Mouse (Mus musculus): ENCODE data around the gene Snx1. TPM values are rescaled to one million over a fixed set of nuclear protein-coding genes. Genes with fewer than 3 reads are reported as not detected.

Gene Snx1
- polyA plus RNA-seq, 1 experiment = 70.5 TPM

DNA sequence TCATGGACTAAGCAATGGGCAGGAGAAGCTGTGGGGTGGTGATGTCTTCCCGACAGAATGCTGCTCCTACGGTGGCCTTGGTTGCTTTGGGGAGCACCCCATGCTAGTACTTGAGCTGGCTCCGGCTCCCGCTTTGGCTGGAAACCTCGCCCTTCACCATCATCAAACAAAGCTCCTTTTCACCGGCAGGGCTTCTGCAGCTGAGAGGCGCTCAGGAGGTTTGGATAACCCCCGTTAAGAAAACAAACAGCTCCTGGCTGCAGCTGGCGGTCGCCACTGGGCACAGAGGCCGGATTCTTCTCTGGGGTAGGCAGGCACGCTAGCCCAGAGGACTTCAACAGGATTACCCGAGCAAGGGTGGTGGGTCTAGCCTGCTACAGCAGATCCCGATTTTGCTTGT lies 47.9 kb downstream of the Snx1 start:
- H3K4me1 ChIP-seq (ENCODE audit: control insufficient read depth, insufficient read depth, low read length) = no peaks in the 10 kb centered on the region; the same call in 1 of the 2 replicates
- no peak for TF ChIP-seq POLR2A (IDR thresholded peaks at IDR 0.05; ENCODE audit: low read depth, low read length)
- TF ChIP-seq CTCF (IDR thresholded peaks at IDR 0.05; ENCODE audit: borderline replicate concordance, insufficient read depth, low read length) = no peak
- H3K27ac ChIP-seq (ENCODE audit: insufficient read depth, low read length) = no peak overlapping the region
- H3K4me3 ChIP-seq (ENCODE audit: insufficient read depth, low read length) = no peak overlapping the region

DNA sequence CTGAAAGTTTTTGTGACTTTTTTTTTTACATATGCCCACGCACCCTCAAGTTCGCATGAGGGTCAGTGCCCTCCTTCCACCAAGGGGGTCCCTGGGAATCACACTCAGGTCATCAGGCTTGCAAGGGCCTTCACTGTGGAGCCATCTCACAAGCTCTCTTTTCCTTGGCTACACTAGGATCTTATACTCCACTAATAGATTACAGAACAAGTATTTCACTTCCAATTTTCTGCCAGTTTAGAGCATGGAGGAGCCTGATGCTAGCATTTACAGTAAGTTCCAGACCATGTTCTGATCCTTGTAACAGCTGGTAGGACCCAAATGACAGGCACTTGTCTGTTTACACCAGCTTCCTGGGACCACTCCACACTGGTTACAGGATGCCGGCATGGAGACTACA lies 48.3 kb downstream of the Snx1 start:
- TF ChIP-seq POLR2A (IDR thresholded peaks at IDR 0.05; ENCODE audit: low read depth, low read length) = no peak
- no peak for TF ChIP-seq CTCF (IDR thresholded peaks at IDR 0.05; ENCODE audit: borderline replicate concordance, insufficient read depth, low read length)
- Histone ChIP-seq H3K4me3 (ENCODE audit: insufficient read depth, low read length) (no peak overlapping the region), H3K27ac (ENCODE audit: insufficient read depth, low read length) (no peak overlapping the region), H3K4me1 (ENCODE audit: control insufficient read depth, insufficient read depth, low read length) (no peaks in the 10 kb centered on the region; the same call in 1 of the 2 replicates)

DNA sequence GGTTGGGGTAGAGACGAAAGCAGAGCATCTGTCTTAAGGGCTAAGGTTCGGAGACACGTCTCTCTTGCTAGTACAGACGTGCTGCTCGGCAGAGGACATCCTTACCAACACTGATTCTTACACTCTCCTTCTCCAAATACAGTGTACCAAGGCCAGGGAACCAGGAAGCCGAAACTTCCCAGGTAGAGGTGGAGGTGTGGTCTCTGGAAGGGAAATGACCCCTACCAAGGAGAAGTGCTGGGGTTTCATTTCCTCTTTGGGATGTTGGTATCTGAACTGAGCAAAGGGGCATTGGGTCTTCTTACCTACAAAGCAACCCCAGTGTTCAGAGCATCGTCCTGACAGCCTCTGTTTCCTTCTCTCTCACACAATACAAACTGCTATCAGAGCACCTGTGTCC lies 53.6 kb downstream of the Snx1 start:
- TF ChIP-seq CTCF (IDR thresholded peaks at IDR 0.05; ENCODE audit: borderline replicate concordance, insufficient read depth, low read length) (no peak), POLR2A (IDR thresholded peaks at IDR 0.05; ENCODE audit: low read depth, low read length) (no peak)
- Histone ChIP-seq H3K4me3 (ENCODE audit: insufficient read depth, low read length) (no peak overlapping the region), H3K4me1 (ENCODE audit: control insufficient read depth, insufficient read depth, low read length) (no peaks in the 10 kb centered on the region)

DNA sequence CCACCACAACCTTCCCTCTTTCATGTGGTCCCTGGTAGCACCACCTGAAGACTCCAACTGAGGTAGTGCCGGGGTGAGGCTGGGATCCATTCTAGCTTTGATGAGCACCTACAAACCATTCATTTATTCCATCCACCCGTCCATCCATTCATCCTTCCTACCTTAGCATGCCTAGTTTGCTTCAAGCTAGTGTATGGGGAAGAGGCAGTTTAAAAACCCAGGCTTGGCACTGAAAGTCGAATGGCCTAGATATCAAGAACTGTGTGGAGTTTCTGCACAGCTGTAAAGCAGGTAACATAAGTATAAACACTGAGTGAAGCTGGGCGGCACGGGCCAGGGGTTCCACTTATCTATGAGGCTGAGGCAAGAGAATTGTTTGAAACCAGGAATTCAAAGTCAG lies 56.2 kb downstream of the Snx1 start:
- Histone ChIP-seq H3K4me1 (ENCODE audit: control insufficient read depth, insufficient read depth, low read length) (no peaks in the 10 kb centered on the region), H3K27ac (ENCODE audit: insufficient read depth, low read length) (no peak overlapping the region), H3K4me3 (ENCODE audit: insufficient read depth, low read length) (no peak overlapping the region)
- TF ChIP-seq POLR2A (IDR thresholded peaks at IDR 0.05; ENCODE audit: low read depth, low read length) (no peak), CTCF (IDR thresholded peaks at IDR 0.05; ENCODE audit: borderline replicate concordance, insufficient read depth, low read length) (no peak)

More for the DNA sequence above, 53.6 kb downstream of the Snx1 start:
- H3K27ac ChIP-seq (ENCODE audit: insufficient read depth, low read length) = no peak overlapping the region

DNA sequence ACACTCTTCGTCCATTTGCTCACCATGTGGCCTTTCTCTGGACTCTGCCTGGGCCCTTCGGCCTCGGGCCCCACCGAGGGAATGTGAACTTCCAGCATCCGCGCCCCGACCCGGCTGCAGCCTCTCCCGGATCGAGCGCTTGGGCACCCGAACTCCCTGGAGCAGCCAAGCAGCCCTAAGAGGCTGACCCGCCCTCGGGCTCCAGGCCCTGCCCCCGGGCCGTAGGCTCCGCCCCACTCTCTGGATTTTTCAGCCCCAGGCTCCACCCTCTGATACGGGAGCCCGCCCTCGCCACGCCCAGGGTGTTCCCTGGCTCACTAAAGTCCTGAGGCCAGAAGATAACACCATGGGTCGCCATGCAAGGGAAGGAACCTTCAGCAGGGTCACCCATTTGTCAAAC lies 56.8 kb downstream of the Snx1 start, which contains the start of gene Snx22:
Gene Snx22, minus strand, starts transcription at position 137 of the 400 bp plus-strand sequence.
- TF ChIP-seq CTCF (IDR thresholded peaks at IDR 0.05; ENCODE audit: borderline replicate concordance, insufficient read depth, low read length) (no peak), POLR2A (IDR thresholded peaks at IDR 0.05; ENCODE audit: low read depth, low read length) (no peak)
- H3K27ac ChIP-seq (ENCODE audit: insufficient read depth, low read length) = no peak within 1 kb of the TSS
- no peaks in the 10 kb centered on the region for H3K4me1 ChIP-seq (ENCODE audit: control insufficient read depth, insufficient read depth, low read length)
- peak within 1 kb of the TSS; percentile 27 for H3K4me3 ChIP-seq (ENCODE audit: insufficient read depth, low read length)

DNA sequence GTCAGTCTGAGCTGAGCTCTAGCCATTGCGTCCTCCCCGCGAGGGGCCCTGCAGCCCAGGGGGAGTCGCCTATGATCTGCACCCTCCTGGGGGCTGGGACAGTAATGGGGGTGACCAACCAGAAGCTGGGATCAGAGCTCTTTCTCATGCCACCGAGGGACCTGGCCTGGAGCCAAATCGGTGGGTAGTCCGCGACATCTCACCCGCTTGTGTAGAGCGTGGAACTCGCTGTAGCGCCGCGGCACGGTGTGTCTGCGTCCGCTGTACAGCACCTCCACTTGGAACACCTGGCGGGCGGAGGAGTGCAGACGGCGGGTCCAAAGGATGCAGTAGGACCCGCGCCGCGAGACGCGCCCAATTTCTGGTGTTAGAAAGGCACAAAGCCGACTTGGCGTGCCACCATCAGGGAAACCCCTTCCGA lies 57.4 kb downstream of the Snx1 start:
- H3K27ac ChIP-seq (ENCODE audit: insufficient read depth, low read length) = no peak overlapping the region
- no peak for TF ChIP-seq POLR2A (IDR thresholded peaks at IDR 0.05; ENCODE audit: low read depth, low read length)
- TF ChIP-seq CTCF (IDR thresholded peaks at IDR 0.05; ENCODE audit: borderline replicate concordance, insufficient read depth, low read length) = no peak

DNA sequence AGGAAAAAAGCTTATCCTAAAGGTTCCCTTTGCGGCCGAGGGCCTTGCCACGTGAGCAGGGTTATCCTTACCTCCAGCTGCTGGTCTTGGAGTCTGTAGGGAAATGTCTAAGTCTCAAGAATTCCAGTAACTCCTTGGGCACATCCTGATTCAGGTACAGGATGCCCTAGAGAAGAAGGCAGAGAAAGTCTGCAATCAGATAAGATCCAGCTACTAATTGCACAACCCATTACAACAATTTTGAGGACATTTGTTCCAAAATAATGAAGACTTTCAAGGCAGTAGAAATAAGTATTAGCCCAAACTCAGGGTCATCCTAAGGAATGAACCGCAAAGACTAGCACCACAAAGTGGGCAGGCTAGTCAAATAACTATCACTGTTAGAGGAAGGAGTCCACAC lies 58.3 kb downstream of the Snx1 start:
- Histone ChIP-seq H3K27ac (ENCODE audit: insufficient read depth, low read length) (no peak overlapping the region), H3K4me3 (ENCODE audit: insufficient read depth, low read length) (no peak overlapping the region), H3K4me1 (ENCODE audit: control insufficient read depth, insufficient read depth, low read length) (no peaks in the 10 kb centered on the region)
- TF ChIP-seq CTCF (IDR thresholded peaks at IDR 0.05; ENCODE audit: borderline replicate concordance, insufficient read depth, low read length) = no peak
- no peak for TF ChIP-seq POLR2A (IDR thresholded peaks at IDR 0.05; ENCODE audit: low read depth, low read length)

More for the DNA sequence above, 57.4 kb downstream of the Snx1 start:
- H3K4me3 ChIP-seq (ENCODE audit: insufficient read depth, low read length) = peak overlapping the region; percentile 27
- no peaks in the 10 kb centered on the region for H3K4me1 ChIP-seq (ENCODE audit: control insufficient read depth, insufficient read depth, low read length)

DNA sequence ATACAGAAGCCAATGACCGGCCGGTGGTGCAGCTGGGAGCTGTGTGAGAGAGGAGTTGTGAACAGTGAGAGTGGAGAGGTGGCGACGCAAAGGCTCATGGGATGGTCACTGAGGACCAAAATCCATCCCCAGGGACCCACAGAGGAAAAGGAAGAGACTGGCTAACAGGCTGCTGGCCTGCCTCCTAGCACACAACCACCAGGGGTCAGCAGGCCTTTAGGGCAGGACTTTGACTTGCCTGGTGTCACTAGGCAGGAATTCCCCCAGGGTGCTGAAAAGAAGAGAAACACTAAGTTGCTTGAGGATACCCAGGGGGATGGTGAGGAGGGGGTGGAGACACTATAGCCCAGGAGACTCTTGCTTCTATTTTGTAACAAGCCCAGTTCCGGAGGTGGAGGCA lies 58.8 kb downstream of the Snx1 start:
- H3K4me3 ChIP-seq (ENCODE audit: insufficient read depth, low read length) = no peak overlapping the region

DNA sequence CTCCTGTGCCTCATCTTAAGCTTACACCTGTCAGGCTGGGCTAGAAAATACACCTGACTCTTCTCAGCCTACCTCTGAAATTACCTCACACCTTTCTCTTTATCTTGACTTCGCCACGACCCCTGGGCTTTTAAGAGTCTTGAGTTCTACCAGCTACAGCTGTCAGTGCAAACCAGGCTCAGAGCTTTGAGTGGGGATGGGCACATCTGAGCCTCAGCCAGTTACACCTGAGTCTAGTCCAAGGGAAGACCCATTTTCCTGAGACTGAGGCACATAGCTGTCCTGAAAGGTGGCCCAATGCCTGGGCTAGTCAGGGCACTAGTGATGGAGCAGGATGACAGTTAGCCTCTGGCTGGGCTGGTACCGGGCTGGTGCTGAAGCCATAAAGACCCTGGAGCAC lies 59.6 kb downstream of the Snx1 start:
- TF ChIP-seq POLR2A (IDR thresholded peaks at IDR 0.05; ENCODE audit: low read depth, low read length) (no peak), CTCF (IDR thresholded peaks at IDR 0.05; ENCODE audit: borderline replicate concordance, insufficient read depth, low read length) (no peak)
- Histone ChIP-seq H3K27ac (ENCODE audit: insufficient read depth, low read length) (no peak overlapping the region), H3K4me1 (ENCODE audit: control insufficient read depth, insufficient read depth, low read length) (no peaks in the 10 kb centered on the region), H3K4me3 (ENCODE audit: insufficient read depth, low read length) (no peak overlapping the region)

More for the DNA sequence above, 58.8 kb downstream of the Snx1 start:
- Histone ChIP-seq H3K27ac (ENCODE audit: insufficient read depth, low read length) (no peak overlapping the region), H3K4me1 (ENCODE audit: control insufficient read depth, insufficient read depth, low read length) (no peaks in the 10 kb centered on the region)
- TF ChIP-seq CTCF (IDR thresholded peaks at IDR 0.05; ENCODE audit: borderline replicate concordance, insufficient read depth, low read length) (peak; percentile 60; the same call in 1 of the 2 replicates), POLR2A (IDR thresholded peaks at IDR 0.05; ENCODE audit: low read depth, low read length) (no peak)

DNA sequence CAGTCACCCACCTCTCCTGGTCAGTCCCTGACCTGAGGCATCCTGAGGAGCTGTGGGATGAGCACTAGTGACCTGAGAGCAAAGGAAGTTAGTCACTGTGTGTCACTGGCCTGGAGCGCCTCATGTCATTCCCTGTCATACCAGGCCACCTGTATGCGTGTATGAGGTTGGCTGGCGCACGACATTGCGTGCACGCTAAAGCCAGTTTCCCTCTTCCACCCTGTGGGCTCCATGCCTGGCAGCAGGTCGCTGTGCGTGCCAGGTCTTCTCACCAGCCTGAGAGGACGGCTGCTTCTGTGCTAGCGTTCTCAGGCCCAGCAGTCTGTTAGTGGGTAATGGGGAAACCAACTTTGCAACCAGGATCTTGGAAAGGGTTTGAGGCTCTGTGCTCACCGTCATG lies 62.1 kb downstream of the Snx1 start:
- no peaks in the 10 kb centered on the region for H3K4me1 ChIP-seq (ENCODE audit: control insufficient read depth, insufficient read depth, low read length)
- H3K4me3 ChIP-seq (ENCODE audit: insufficient read depth, low read length) = no peak overlapping the region
- TF ChIP-seq POLR2A (IDR thresholded peaks at IDR 0.05; ENCODE audit: low read depth, low read length) = no peak
- TF ChIP-seq CTCF (IDR thresholded peaks at IDR 0.05; ENCODE audit: borderline replicate concordance, insufficient read depth, low read length) = no peak
- H3K27ac ChIP-seq (ENCODE audit: insufficient read depth, low read length) = no peak overlapping the region

DNA sequence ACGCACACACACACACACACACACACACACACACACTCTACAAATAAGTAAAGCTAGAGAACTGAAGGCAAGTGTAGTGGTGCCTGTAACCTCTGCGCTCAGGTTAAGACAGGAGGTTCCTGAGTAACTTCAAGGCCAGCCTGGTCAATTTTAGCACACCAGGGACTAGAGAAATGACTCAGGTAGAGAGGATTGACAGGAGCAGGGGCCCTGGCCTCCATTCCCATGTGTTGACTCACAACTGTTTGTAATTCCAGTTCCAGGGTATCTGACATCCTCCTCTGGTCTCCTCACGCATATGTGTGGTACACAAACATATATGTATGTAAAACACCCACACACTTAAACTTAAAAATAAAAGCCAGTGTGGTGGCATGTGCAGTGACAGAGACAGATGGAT lies 62.9 kb downstream of the Snx1 start:
- Histone ChIP-seq H3K4me3 (ENCODE audit: insufficient read depth, low read length) (no peak overlapping the region), H3K27ac (ENCODE audit: insufficient read depth, low read length) (no peak overlapping the region), H3K4me1 (ENCODE audit: control insufficient read depth, insufficient read depth, low read length) (no peaks in the 10 kb centered on the region)
- TF ChIP-seq CTCF (IDR thresholded peaks at IDR 0.05; ENCODE audit: borderline replicate concordance, insufficient read depth, low read length) = no peak
- no peak for TF ChIP-seq POLR2A (IDR thresholded peaks at IDR 0.05; ENCODE audit: low read depth, low read length)
